Mouse (Mus musculus) layer of hippocampus, adult 2 months (tissue): ENCODE results near the gene Chst13. TPM values are rescaled to one million over a fixed set of nuclear protein-coding genes. Genes with fewer than 3 reads are reported as not detected.
A peak's percentile ranks its signal among the peaks of the same experiment; 100 is the strongest.

ENCODE experiments used
- DNase-seq, 2 experiments: peaks; one replicate each; pipeline ENCODE4 v3.0.0; 2022; ENCODE audit warnings: low spot score in 2 of 2
- H3K27ac ChIP-seq: fragments of 200-600 bp; 2 replicates; pipeline ENCODE4 v1.8.1; 2022
- H3K4me3 ChIP-seq: fragments of 200-600 bp; 2 replicates; pipeline ENCODE4 v1.8.1; 2022; ENCODE audit warnings: mild to moderate bottlenecking
- CTCF ChIP-seq: fragments of 200-600 bp; conservative IDR thresholded peaks from 2 replicates; pipeline ENCODE4 v1.8.1; 2022; ENCODE audit warnings: antibody characterized with exemption, mild to moderate bottlenecking, moderate library complexity
- long read RNA-seq, 2 experiments: library from polyadenylated mRNA; stranded (forward); transcript quantifications; one replicate each; pipeline ENCODE4 v2.0.0; 2021; ENCODE audit warnings: borderline mapping rate in 2 of 2
- total RNA-seq, 2 experiments: library from RNA; stranded (reverse); gene quantifications; 2 replicates each; pipeline ENCODE4 v1.2.3; 2021

The Chst13 gene
- not detected for total RNA-seq
- long read RNA-seq, experiment 1 = 0 reads
- long read RNA-seq, experiment 2 = 0 reads

DNA sequence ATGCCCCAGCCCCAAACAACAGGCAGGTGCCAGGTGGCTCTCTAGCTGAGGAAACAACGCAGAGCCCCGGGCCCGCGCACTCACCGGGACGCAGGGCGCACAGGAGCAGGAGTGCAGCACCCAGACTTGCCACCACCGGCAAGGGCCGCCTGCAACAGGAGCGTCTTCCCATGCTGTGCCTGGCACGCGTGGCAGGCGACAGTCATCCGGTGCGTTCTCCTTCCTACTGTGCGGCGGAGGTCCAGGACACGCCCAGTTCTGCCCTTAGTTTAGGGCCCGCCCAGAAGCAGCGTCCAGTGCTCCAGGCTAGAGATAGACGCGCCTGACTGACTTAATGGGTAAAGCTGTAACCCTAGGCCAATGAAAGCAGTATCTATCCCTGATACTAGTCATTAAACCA, at the start of gene Chst13:
TSS of gene Chst13 (minus strand) at position 195 of the 400 bp plus-strand sequence.
- Histone ChIP-seq H3K27ac (no peak within 1 kb of the TSS), H3K4me3 (no peak within 1 kb of the TSS)
- DNase-seq = no peak
- no peak for TF ChIP-seq CTCF

DNA sequence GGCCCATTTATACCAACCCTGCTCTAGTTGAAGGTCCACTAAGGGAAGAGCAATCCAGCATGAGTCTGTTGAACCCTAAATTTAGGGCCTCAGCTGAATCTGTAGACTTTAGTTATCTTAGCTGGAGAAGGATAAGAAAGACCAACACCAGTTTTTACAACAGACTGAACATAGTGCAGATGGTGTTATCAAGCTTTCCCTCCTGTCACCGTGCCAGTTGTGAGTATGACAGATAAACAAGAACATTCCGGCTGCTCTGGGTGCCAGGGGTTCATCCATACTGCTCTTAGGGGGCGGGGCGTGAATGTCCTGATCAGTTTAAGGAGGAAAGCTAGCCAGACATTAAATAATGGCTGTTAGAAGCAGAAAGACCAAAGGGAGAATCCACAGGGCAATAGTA, 49.7 kb upstream of the Chst13 start:
- no peak overlapping the region for H3K4me3 ChIP-seq
- DNase-seq = peak; percentile 23 to 27
- no peak for TF ChIP-seq CTCF
- H3K27ac ChIP-seq = no peak overlapping the region

DNA sequence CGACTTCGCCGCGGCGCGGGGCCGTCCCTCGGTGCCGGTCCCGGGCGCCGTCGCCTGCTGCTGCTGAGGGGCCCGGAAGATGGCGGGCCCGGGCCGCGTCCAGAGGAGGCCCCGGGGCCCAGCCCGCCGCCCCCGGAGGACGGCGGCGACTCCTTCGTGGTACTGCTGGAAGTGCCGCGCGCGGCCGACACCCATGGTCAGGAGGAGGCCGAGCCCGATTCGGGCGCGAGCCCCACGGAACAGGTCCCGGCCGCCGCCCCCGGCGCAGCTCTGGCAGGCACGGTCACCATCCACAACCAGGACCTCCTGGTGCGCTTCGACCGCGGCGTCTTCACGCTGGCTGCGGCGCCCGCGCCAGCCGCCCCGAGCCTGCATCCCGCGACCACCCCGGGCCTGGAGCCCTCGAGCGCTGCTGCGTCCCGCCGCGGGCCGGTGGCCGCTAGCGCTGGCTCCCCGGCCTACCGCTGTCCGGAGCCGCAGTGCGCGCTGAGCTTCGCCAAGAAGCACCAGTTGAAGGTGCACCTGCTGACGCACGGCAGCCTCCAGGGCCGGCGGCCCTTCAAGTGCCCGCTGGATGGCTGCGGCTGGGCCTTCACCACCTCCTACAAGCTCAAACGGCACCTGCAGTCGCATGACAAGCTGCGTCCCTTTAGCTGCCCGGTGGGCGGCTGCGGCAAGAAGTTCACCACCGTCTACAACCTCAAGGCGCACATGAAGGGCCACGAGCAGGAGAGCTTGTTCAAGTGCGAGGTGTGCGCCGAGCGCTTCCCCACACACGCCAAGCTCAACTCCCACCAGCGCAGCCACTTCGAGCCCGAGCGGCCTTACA, 45.0 kb upstream of the Chst13 start:
- H3K4me3 ChIP-seq = peak overlapping the region; percentile 66
- DNase-seq = peak in 1 of 2 experiments; percentile 27
- peak; percentile 20; the same call in 1 of the 2 replicates for TF ChIP-seq CTCF

DNA sequence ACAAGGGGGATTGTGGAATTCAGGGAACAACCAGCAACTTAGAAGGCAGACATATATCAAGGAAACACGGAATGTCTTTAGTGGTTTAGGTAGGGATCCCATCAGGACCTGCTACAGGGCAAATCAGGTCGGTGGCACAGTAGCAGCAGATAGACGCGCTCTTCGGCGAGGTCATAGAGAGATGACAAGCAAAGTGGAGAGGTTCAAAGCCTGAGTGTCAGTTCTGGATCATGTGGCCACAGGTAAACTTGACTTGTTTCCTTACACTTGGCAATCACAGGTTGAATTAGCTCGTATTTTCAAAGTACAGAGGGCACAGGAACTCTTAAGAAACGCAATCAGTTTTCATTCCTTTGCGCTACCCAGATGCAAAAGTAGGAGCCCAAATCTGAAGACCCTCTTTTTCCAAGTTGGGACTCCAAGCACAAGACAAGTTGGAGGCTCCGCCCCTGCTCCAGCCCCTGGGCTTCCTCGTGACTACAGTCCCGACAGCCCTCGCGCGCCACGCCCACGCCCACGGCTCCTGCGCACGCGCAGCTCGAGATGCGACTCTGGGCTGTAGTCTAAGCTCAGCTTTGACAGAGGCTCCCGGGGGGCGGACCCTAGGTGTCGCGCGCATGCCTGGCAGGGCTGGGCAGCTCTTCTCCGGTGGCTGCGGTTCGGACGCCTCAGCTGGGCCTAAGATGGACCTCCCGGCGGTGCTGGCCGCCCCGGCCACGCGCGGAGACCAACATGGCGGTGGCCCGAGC, 44.2 kb upstream of the Chst13 start, which contains the start of gene Zxdc:
TSS of gene Zxdc (plus strand) at position 517 of the 749 bp plus-strand sequence.
- TF ChIP-seq CTCF = no peak
- Histone ChIP-seq H3K27ac (peak within 1 kb of the TSS; percentile 94), H3K4me3 (peak within 1 kb of the TSS; percentile 66)
- peak; percentile 100 for DNase-seq

More for the DNA sequence above, 45.0 kb upstream of the Chst13 start:
- H3K27ac ChIP-seq = peak overlapping the region; percentile 94

DNA sequence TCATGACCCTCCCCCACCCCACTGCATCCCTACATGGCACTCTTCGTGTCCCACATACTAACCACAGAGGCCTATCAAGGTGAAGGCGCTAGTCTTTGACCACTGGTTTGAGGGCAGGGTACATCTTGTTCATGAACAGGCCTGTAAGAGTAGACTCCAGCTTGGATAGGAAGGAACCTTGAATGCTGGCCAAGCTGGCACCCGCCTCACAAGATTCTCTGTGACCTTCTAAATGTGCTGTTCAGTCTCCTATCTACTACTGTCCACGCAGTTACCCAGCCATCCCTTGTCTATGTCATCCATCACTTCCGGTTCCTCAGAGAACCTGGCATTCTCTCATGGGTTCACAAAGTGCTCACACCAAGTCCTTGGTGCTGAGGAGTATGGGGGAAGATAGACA, 38.3 kb upstream of the Chst13 start:
- TF ChIP-seq CTCF = no peak
- H3K4me3 ChIP-seq = no peak overlapping the region
- H3K27ac ChIP-seq = no peak overlapping the region
- DNase-seq = no peak

DNA sequence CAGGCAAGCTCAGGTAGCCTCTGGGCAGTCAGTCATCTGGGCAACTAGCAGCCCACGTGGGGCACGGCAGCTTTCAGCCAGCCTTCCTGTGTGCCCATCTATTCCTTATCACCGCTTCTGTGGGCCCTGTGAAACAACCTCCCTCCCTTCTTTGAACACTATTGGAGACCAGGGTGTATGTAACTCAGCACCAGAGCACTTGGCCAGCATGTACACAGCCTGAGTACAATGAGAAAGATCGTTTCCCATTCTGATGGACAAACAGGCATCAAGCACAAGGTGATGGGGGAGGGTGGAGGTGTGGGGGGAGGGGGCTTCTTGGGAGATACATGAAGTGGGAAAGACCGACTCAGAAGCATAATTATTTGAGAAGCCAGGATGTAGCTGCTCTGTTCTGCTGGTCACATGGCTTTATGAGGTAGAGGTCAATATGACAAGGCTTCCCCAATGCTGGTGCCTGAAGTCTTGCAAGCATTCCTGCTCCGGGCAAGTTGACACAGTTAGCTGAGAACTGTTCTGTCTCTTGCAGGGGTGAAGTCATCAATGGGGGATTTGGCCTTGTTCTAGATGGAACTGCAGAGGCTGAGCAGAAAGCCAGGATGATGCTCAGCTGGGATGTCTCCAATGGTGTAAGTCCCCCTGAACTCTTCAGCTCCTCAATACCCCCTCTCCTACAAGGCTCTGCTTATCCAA, 36.1 kb upstream of the Chst13 start:
- TF ChIP-seq CTCF = no peak
- H3K27ac ChIP-seq = no peak overlapping the region
- DNase-seq = no peak
- H3K4me3 ChIP-seq = no peak overlapping the region

DNA sequence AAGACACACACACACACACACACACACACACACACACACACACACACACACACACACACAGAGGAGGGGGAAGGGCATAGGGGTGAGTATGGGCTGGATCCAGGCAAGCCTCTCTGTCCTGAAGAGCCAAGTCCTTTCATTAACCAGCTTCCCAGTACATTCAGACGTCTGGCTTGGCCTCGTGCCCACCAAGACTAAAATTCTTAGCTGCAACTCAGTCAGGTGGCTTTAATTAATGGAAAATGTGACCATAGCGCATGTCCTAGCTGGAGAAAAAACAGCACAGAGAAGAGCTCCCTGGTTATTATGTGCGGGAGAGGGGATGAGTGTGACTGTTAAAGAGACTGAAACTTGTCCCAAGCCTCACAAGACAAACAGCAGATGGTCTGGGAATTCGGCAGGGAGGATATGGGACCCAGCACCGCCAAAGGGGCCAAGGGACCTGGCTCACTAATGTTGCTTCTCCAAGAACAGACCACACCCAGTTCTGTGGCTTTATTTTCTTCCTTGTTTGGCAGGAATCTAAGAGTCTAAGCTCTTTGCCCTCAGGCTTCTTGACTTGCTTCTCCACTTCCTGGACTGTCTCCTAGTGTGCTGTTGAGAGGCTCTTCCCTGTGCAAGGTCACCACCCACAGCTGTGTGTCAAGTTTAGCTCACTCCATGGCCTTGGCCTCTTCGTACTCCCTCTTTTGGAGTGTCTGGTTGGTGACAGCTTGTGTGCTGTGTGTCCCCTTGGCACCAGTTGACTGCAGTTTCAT, 35.2 kb upstream of the Chst13 start:
- no peak for DNase-seq
- H3K27ac ChIP-seq = no peak overlapping the region
- no peak for TF ChIP-seq CTCF
- no peak overlapping the region for H3K4me3 ChIP-seq

DNA sequence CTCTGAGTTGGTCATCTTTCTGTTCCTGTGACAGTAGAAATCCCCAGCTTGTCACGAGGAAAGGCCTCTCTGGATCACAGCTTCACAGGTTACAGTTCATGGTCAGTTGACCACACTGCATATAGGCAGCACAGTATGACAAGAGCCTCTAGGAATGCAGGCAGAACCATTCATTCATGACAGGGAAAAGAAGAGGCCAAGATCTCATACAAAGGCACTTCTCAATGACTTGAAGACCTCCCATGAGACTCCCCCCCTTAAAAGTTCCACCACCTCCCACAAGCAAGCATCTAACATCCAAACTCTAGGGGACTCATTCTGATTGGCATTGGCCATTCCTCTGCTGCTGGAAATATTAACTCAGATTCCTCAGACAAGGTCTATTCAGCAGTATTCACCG, 34.5 kb upstream of the Chst13 start:
- no peak for TF ChIP-seq CTCF

DNA sequence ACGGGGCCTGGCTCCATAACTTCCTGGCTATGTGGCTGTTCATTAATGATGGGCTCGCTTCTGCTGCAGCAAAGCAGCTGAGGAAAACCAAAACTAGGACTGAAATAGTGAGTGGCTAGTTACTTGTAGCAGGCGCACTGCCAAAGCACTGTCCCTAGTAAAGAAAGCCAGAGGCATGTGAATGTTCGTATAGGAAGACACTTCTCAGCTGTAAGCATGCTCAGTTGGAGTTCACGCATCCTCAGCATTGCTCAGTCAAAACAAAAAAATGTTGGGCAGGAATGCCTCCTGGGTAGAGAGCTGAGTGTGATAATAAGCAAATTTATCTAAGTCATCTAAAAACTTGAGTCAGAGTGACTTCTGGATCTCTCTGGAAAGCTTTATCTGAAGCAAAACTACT, 33.2 kb upstream of the Chst13 start:
- no peak overlapping the region for H3K4me3 ChIP-seq
- H3K27ac ChIP-seq = no peak overlapping the region
- TF ChIP-seq CTCF = no peak
- no peak for DNase-seq

More for the DNA sequence above, 34.5 kb upstream of the Chst13 start:
- H3K27ac ChIP-seq = no peak overlapping the region
- DNase-seq = no peak
- no peak overlapping the region for H3K4me3 ChIP-seq

DNA sequence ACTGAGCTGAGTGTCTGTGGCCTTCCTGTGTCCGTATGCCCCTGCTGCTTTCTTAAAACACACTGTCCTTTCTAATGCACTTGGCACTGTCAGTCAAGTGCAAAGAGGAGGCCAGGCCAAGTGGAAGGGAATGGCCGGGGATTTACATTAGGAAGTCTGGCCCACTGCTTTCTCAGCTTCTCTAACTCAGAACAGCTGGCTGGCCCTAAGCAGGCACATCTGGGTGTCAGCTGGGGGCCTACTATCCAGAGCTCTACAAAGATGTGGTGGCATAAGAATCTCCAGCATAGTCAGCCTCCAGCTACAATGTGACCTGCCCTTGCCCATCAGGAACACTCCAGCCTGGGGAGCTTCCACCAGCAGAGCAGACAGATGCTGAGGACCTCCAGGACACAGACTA, 25.0 kb upstream of the Chst13 start:
- Histone ChIP-seq H3K4me3 (no peak overlapping the region), H3K27ac (no peak overlapping the region)
- no peak for TF ChIP-seq CTCF
- DNase-seq = no peak

DNA sequence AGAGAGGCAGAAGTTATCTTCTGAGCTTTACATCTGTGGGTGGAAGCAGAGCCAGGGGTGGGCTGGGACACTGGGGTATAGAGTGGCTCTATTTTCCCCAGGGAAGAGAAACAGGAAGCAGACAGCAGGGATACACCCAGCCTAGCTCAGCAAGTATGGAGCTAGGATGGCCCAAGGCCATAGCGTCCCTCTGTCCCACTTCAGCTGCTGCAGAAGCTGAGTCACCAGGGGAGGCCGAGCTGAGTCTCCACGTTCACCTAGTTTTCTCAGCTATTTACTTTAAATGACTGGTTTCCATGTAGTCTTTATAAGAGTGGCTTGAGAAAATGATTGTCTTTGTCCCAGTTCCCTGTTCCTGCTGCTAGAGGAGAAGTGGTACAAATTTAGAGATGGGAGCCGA, 23.5 kb upstream of the Chst13 start:
- H3K4me3 ChIP-seq = no peak overlapping the region
- DNase-seq = no peak
- no peak overlapping the region for H3K27ac ChIP-seq
- no peak for TF ChIP-seq CTCF

DNA sequence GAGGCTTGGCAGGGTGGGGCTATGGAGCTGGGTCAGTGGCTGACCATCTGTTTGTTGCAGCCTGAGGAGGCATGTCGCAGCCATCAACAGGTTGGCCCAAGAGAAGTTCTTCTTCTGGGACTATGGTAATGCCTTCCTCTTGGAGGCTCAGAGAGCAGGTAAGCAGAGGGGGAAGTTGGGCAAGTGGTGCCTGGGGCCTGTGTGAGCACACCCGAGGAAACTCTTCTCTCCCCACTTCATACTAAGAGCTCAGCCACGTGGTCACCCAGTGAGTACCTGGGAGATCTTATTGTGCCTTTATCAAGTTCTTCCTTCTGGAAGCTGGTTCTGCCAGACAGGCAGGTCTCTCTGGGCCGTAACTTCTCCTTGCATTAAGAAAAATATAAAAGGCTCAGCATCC, 22.2 kb upstream of the Chst13 start:
- no peak overlapping the region for H3K4me3 ChIP-seq
- no peak overlapping the region for H3K27ac ChIP-seq
- DNase-seq = no peak
- TF ChIP-seq CTCF = no peak

DNA sequence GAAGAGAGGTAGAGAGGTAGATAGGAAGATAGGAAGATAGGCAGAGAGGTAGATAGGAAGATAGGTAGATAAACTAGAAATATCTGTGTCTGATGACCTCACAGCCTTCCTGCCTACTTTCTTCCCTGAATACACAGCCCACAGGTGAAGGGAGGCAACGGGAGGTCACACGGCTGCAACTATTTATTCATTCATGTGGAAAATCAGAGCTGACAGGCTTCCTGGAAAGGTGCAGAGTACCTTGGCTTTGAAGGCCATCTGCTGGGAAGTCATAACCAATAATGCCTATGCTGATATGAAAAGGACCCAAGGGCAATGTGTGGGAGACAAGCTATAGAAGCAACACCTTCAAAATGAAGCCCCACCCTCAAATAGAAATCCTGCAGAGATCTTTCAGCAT, 17.4 kb upstream of the Chst13 start:
- H3K27ac ChIP-seq = no peak overlapping the region
- no peak overlapping the region for H3K4me3 ChIP-seq
- DNase-seq = no peak
- TF ChIP-seq CTCF = no peak
